Comparison of ENCODE assay signal across 23 mouse cellular contexts in genomic region chr11:55134871-55135270, GRCm38 (mm10). TPM values are rescaled to one million over a fixed set of nuclear protein-coding genes. Genes with fewer than 3 reads are reported as not detected.
"Had no signal": no experiment of that assay in that cellular context is flagged by ENCODE, and none has a peak within 500 bp of the region (broad histone marks: within the 10 kb centered on the region; RNA-seq: fewer than 3 reads in every experiment).

No protein-coding gene starts in this region.

- H3K27ac ChIP-seq: limb, embryonic 10.5 days; liver, embryonic 15.5 days; midbrain, embryonic 15.5 days; neural tube, embryonic 13.5 days; stomach, embryonic 15.5 days had no signal

- H3K36me3 ChIP-seq: limb, embryonic 10.5 days; liver, embryonic 15.5 days; midbrain, embryonic 15.5 days; neural tube, embryonic 13.5 days; stomach, embryonic 15.5 days had no signal

- H3K4me3 ChIP-seq: limb, embryonic 10.5 days; liver, embryonic 15.5 days; midbrain, embryonic 15.5 days; neural tube, embryonic 13.5 days; stomach, embryonic 15.5 days had no signal

- H3K27me3 ChIP-seq: liver, embryonic 15.5 days; midbrain, embryonic 15.5 days; neural tube, embryonic 13.5 days; stomach, embryonic 15.5 days had no signal

- H3K9ac ChIP-seq: liver, embryonic 15.5 days; midbrain, embryonic 15.5 days; neural tube, embryonic 13.5 days; stomach, embryonic 15.5 days had no signal

- DNase-seq: kidney, postnatal 10 days; lung, adult 2 months; lung, postnatal 10 days; lung, postnatal 4 days; retina, postnatal 1 day; right cerebral cortex, postnatal 4 days; spleen, adult 18-20 months; thymus, adult 2 months; thymus, postnatal 25 days had no signal

- H3K9me3 ChIP-seq: limb, embryonic 10.5 days; liver, embryonic 15.5 days; midbrain, embryonic 15.5 days; neural tube, embryonic 13.5 days; stomach, embryonic 15.5 days had no signal

- ATAC-seq: midbrain, embryonic 15.5 days had no signal

- H3K4me2 ChIP-seq: liver, embryonic 11.5 days; liver, embryonic 15.5 days; midbrain, embryonic 11.5 days; midbrain, embryonic 15.5 days; neural tube, embryonic 13.5 days; stomach, embryonic 15.5 days had no signal

- H3K4me1 ChIP-seq: limb, embryonic 10.5 days; midbrain, embryonic 15.5 days; neural tube, embryonic 13.5 days; stomach, embryonic 15.5 days had no signal

RNA-seq across cellular contexts. Expression of gene Slc36a3, which starts 16.6 kb away (rescaled TPM):
- total RNA-seq: layer of hippocampus, adult 8-10 months; layer of hippocampus, postnatal 14 days; left cerebral cortex, adult 18-20 months; left cerebral cortex, postnatal 10 days; monocyte, adult 5-6 weeks had no signal
- polyA plus RNA-seq: kidney, embryonic 14.5 days; limb, embryonic 10.5 days; limb, embryonic 14.5 days; liver, embryonic 11.5 days; liver, embryonic 15.5 days; midbrain, embryonic 11.5 days; midbrain, embryonic 15.5 days; neural tube, embryonic 13.5 days had no signal

RNA-seq across cellular contexts. Expression of gene Slc36a2, which starts 50.0 kb away (rescaled TPM):
- total RNA-seq: monocyte, adult 5-6 weeks had no signal
- polyA plus RNA-seq: midbrain, embryonic 11.5 days had no signal

RNA-seq across cellular contexts. Expression of gene Ccdc69, which starts 56.9 kb away (rescaled TPM):
- total RNA-seq: layer of hippocampus, postnatal 14 days had no signal
